Mouse (Mus musculus) right cerebral cortex, postnatal 4 days (tissue): Measurements from ENCODE around the gene Mlf2.
A peak's percentile ranks its signal among the peaks of the same experiment; 100 is the strongest.

Source experiments
- DNase-seq: peaks from one replicate; pipeline ENCODE4 v3.0.0-alpha.2; 2022

The Mlf2 gene

GRCm38 (mm10) chr6:124913214-124913613, 18.0 kb upstream of the Mlf2 start:
- DNase-seq, result no peak

DNA sequence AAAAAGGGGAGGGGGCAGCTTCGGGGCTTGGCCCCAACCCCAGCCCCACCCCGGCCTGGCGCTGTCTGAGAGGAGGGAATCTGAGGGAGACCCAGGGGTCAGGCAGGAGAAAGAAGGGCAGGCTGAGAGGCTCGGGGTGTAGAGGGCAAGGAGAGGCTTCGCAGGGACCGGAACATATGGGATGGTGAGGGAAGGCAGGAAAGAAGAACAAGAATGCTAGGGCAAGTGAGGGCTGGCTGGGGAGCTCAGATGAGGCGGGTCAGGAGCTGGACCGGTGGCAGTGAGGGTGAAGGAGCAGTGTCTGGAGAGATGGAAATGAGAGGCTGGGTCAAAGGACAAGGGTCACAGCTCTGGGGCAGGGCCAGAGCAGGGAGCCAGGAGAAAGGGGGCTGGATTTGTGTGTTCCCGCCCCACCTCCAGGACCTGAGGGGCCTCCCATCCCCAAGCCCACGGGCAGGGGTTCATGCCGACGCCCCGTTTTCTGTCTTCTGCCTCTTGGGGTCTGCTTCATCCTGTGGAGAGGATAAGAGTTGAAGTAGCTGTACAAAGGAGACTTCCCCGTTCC, 17.4 kb upstream of the Mlf2 start:
- DNase-seq, result no peak

- no peak for DNase-seq
These were observed 16.7 kb upstream of the Mlf2 start for GRCm38 (mm10) chr6:124914511-124914910.

GRCm38 (mm10) chr6:124915160-124915941, 15.8 kb upstream of the Mlf2 start:
- no peak for DNase-seq

DNA sequence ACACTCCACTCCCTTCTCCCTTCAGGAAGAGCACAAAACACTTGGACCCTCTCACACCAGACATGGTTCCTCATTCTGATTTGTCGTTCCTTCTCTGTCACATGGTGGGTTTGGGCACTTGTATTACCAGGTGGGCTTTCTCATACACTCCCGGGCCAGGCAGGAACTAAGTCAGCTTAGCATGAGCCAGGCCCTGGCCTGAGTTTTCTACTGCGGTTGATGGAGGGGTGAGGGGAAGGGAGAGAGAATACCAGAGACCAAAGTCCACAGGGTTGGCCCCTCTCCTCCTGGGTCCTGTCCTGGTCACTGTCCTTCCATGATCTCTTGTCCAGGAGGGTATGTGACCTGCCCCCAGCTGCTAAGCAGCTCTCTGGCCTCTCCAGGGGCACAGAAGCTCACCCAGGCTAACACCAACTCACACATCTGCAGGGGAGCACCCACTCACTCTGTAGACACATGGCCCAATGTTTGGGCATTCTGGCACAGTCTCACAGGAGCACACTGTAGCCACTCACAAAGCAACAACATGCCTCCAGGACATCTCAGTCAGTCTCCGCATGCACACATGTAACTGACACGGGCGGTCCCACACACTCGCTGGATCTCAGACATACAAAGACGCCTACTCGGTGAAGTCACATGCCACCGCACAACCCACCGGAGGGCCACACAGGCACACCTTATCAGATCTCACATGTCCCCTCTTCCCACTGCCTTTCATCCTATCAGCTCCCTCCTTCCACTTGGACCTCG, 15.1 kb upstream of the Mlf2 start:
- no peak for DNase-seq

DNA sequence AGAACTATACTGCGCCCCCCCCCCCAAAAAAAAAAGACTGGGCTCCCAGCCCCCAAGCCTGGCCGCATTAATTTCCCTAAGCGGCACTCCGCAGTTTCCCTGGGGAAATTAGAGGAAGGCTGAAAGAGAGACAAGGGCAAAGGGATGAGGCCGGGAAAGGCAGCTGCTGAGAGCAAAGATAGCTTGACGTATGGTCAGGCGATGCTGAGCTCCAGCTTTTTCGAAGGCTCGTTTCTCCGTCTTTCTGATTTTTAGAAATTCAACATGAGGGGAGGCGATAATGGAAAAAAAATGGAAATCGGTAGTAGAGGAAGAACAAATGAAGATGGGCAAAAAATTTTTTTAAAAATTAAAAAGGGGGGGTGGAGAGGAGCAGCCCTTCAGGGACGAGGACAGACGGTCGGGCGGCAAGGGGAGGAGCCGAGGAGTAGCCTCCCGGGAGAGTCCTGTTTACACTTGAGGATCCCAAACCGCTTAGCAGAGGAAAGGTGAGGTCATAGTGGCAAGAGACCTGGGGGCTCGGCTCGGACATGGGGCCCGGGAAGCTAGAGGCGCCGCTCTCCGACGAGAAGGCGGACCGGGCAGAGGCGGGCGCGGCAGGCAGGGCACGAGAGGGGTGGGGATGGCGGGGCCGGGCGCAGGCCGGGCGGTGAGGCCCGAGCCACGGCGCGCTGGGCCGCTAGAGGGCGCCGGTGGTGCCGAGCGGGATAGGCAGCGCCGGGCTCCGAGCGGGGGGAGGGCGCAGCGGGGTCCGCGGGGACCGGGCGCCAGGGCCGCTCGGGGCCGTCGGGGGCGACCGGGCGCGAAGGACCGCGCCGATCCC, 14.3 kb upstream of the Mlf2 start:
- DNase-seq, result peak; percentile 94

DNA sequence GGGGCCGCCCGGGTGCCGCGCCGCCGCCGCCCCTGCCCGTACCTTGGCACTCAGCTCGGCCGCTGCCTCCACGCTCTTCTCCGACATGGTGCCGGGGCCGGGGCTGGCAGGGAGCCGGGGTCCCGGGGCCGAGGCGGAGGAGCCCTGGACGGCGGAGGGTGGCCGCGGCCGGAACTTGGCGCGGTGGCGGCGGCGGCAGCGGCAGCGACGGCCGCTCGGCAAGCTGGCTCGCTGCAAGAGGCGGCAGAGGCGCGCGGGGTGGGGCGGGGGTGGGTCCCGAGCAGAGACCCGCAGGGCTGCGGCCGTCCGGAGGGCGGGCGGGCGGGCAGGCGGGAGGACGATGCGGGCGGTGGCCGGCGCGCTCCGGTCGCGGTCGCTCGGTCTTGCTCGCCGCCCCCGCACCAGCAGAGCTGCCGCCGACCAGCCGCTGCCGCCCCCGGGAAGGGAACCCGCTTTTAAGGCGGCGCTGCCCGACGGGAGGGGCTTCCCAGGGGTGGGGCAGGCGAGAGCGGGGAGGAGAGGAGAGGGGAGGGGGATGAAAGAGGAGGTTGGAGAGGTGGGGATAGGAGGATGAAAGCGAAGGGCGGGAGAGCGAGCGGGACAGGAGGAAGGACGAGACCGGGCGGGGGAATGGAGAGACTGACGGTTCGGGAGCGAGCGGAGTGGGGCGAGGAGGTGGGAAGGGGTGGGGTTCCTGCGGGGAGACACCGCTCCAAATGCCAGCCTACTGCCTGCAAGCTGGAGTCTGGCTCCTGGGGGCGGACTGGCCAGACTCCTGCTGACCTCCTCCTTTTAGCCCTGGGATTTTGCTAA, 13.5 kb upstream of the Mlf2 start:
- DNase-seq, result peak; percentile 94

DNA sequence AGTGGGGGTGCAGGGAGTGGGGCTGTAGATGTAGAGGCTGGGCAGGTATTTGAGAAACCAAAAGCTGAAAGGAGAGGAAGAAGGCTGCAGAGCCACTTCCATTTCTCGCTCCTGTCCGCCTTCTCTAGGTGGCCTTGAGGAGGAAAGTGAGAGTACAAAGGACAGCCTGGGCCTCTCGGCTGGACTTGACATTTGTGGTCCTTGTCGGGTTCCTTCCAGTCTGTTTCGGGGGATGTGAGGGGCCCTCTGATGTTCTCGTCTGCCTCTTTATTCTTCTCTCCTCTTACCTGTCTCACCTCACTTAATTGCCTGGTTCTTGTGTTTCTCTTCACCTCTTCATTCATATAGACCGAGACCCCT, 12.9 kb upstream of the Mlf2 start:
- DNase-seq, result no peak

- DNase-seq, result no peak
These were observed 12.1 kb upstream of the Mlf2 start for GRCm38 (mm10) chr6:124918890-124919627.

- DNase-seq, result peak; percentile 90
These were observed 11.4 kb upstream of the Mlf2 start, which contains the start of gene Ptms for GRCm38 (mm10) chr6:124919695-124920317. Gene Ptms, minus strand, starts transcription at chr6:124920103.

GRCm38 (mm10) chr6:124920318-124921085, 10.7 kb upstream of the Mlf2 start:
- no peak for DNase-seq

GRCm38 (mm10) chr6:124921539-124921938, 9.6 kb upstream of the Mlf2 start:
- DNase-seq, result no peak

DNA sequence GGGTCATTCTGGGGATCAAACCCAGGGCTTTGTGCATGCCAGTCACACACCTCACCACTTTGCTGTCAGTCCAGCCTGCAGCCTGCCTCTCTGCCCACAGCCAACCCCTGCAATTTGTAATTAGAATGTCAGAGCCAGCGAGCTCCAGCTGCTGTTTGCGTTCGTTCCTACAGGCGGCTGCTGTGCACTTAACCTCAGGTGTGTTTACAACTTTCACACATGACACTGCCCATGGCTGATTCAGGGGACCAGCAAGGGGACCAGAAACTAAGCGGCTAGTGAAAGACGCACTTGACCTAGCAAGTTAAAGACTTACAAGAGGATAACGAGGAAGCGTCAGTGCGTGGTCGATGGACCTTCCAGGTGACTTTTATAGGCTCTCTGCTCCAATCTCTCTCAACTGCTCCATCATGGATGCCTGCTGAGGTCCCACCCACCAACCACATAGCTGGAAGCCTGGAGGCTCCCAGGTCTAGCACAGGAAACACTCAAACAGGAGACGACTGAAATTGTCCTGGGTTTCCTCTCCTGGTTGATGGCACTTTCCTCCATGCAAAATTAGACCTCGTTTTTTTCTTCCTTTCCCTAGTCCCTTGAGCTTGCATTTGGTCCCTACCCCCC, 5.9 kb upstream of the Mlf2 start:
- DNase-seq, result no peak

DNA sequence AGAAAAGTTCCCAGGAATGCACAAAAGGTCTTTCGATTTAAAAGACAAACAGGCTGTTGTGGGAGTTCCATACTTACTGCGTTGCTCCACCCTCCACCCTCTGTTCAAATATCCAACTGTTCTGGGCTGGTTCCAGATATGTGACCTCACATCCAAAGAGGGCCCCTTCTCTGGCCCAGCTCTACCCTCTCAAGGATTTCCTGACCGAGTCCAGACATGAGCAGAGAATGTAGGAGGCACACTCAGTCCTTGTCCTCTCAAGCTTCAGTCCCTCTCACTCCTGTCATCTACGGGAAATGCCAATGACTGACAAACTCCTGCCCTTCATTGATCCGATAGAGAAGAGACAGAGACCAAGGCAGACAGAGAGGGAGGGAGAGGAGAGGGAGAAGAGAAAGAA, 5.2 kb upstream of the Mlf2 start:
- DNase-seq, result no peak

DNA sequence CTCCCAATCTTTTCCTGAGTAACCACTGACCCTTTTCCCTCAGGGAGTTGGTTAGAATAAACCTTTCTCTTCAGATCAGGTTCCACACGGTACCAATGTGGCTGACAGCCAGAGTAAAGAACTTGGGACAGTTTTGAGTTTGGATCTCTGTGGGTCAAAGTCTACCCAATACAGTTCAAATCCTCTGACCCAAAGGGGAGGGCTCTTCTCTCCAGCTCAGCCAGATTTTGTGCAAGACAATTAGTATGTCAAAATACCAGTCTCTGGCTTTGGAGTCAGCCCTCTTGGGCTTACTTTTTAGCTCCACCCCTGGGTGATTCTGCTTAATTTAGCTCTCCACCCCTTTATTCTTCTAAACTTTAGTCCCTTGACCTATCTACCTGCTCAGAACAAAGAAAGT, 955 bp upstream of the Mlf2 start:
- no peak for DNase-seq

GRCm38 (mm10) chr6:124931525-124932313, 533 bp downstream of the Mlf2 start:
- DNase-seq, result peak; percentile 58

DNA sequence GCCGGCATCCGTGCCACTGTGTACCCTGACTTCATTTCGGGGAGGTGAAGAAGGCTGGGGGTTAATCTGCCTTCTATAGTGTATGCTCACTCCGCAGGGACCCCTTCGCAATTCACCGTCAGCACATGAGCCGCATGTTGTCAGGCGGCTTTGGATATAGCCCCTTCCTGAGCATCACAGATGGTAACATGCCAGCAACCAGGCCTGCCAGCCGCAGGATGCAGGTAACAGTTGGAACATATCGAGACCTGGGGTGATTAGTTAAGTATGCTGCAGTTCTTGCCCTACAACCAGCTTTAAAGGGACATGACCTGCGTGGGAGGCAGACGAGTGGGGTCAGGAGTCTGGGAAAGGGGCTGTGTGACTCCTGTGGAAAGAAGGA, 1.1 kb downstream of the Mlf2 start:
- DNase-seq, result no peak

GRCm38 (mm10) chr6:124933127-124933526, 1.9 kb downstream of the Mlf2 start:
- no peak for DNase-seq

GRCm38 (mm10) chr6:124934670-124935069, 3.5 kb downstream of the Mlf2 start:
- no peak for DNase-seq
